Comparison of ENCODE assay signal across 9 mouse cellular contexts in genomic region chr11:63925161-63925582, GRCm38 (mm10). TPM values are rescaled to one million over a fixed set of nuclear protein-coding genes. Genes with fewer than 3 reads are reported as not detected.
DNase-seq lines count a peak whose midpoint lies in the region; ATAC-seq and TF ChIP-seq lines count a peak whose summit lies in the region.
"Had no signal": no experiment of that assay in that cellular context is flagged by ENCODE, and none has a peak within 500 bp of the region (broad histone marks: within the 10 kb centered on the region; RNA-seq: fewer than 3 reads in every experiment).

No protein-coding gene starts in this region.

- H3K27me3 ChIP-seq in intestine, postnatal 0 days (replicated peaks; ENCODE audit: control insufficient read depth, insufficient read depth, low read length) = peaks cover 56% of the 10 kb centered on the region
- peaks cover 56% of the 10 kb centered on the region for H3K27me3 ChIP-seq in limb, embryonic 13.5 days
- peaks cover 40% of the 10 kb centered on the region; the same call in 1 of the 2 replicates for H3K27me3 ChIP-seq in midbrain, embryonic 14.5 days (ENCODE audit: control insufficient read depth, insufficient read depth, low read length)

- peak; percentile 79 to 83 for DNase-seq in adrenal gland, adult 18-20 months (ENCODE audit: low spot score in 2 of 2)
- peak; percentile 88 for DNase-seq in embryo, embryonic 11 days
- DNase-seq in heart, adult 11 months = peak; percentile 98
- peak; percentile 84 for DNase-seq in midbrain, embryonic 14.5 days
- DNase-seq in spleen, adult 12 weeks (ENCODE audit: low spot score) = peak; percentile 59

- TF ChIP-seq CTCF in intestine, postnatal 0 days (IDR thresholded peaks at IDR 0.05; ENCODE audit: low read depth) = peak; percentile 96

- no peaks in the 10 kb centered on the region for H3K9me3 ChIP-seq in intestine, postnatal 0 days (ENCODE audit: control insufficient read depth)
- no peaks in the 10 kb centered on the region for H3K9me3 ChIP-seq in limb, embryonic 13.5 days
- no peaks in the 10 kb centered on the region for H3K9me3 ChIP-seq in midbrain, embryonic 14.5 days (ENCODE audit: control insufficient read depth, low read length)

- no peaks in the 10 kb centered on the region for H3K36me3 ChIP-seq in intestine, postnatal 0 days (ENCODE audit: control insufficient read depth, insufficient read depth)
- no peaks in the 10 kb centered on the region for H3K36me3 ChIP-seq in limb, embryonic 13.5 days
- H3K36me3 ChIP-seq in midbrain, embryonic 14.5 days (ENCODE audit: control insufficient read depth, insufficient read depth, low read length) = no peaks in the 10 kb centered on the region

- peak overlapping the region; percentile 68 for H3K4me2 ChIP-seq in intestine, postnatal 0 days (replicated peaks; ENCODE audit: low read depth)
- peak overlapping the region; percentile 87 for H3K4me2 ChIP-seq in limb, embryonic 13.5 days (replicated peaks)
- peak overlapping the region; percentile 51 for H3K4me2 ChIP-seq in midbrain, embryonic 14.5 days (ENCODE audit: low read length)

- H3K4me3 ChIP-seq in intestine, postnatal 0 days (ENCODE audit: low read depth, low read length) = peak overlapping the region; percentile 43
- peak overlapping the region; percentile 44 for H3K4me3 ChIP-seq in limb, embryonic 13.5 days
- H3K4me3 ChIP-seq in midbrain, embryonic 14.5 days (replicated peaks; ENCODE audit: low read depth, low read length) = peak overlapping the region; percentile 14; the same call in 1 of the 2 replicates

- WGBS in intestine, postnatal 0 days = under 1% methylated on average over 31 of the region's 31 CpGs
- WGBS in limb, embryonic 13.5 days = under 1% methylated on average over 31 of the region's 31 CpGs
- WGBS in midbrain, embryonic 14.5 days = under 1% methylated on average over 31 of the region's 31 CpGs

- H3K27ac ChIP-seq in intestine, postnatal 0 days (ENCODE audit: low read depth, low read length) = no peak overlapping the region
- H3K27ac ChIP-seq in limb, embryonic 13.5 days = no peak overlapping the region
- H3K27ac ChIP-seq in midbrain, embryonic 14.5 days (replicated peaks; ENCODE audit: low read depth, low read length) = no peak overlapping the region
- H3K27ac ChIP-seq: macrophage had no signal

- peaks cover 5% of the 10 kb centered on the region; the same call in 1 of the 2 replicates for H3K4me1 ChIP-seq in intestine, postnatal 0 days (replicated peaks; ENCODE audit: control insufficient read depth, insufficient read depth, low read length)
- peaks cover 40% of the 10 kb centered on the region for H3K4me1 ChIP-seq in limb, embryonic 13.5 days
- H3K4me1 ChIP-seq in midbrain, embryonic 14.5 days (ENCODE audit: control insufficient read depth, insufficient read depth, low read length) = peaks cover 8% of the 10 kb centered on the region; the same call in 1 of the 2 replicates

- ATAC-seq in intestine, postnatal 0 days = peak; percentile 31; the same call in 1 of the 2 replicates
- no peak for ATAC-seq in limb, embryonic 13.5 days (ENCODE audit: low FRiP score, low read depth)
- ATAC-seq in midbrain, embryonic 14.5 days (ENCODE audit: low FRiP score, low TSS enrichment) = no peak
- ATAC-seq in erythroid progenitor cell, adult 5-6 weeks (replicated peaks; ENCODE audit: low FRiP score, poor library complexity, severe bottlenecking) = no peak

- H3K9ac ChIP-seq in intestine, postnatal 0 days (ENCODE audit: low read depth, low read length) = no peak overlapping the region
- H3K9ac ChIP-seq in limb, embryonic 13.5 days = peak overlapping the region; percentile 43; the same call in 1 of the 2 replicates
- H3K9ac ChIP-seq in midbrain, embryonic 14.5 days (replicated peaks; ENCODE audit: low read length) = no peak overlapping the region

RNA-seq across cellular contexts. Expression of gene Hs3st3b1, which starts 3.1 kb away (rescaled TPM):
- 1 to 10 TPM; 1.8 to 2.7 TPM for total RNA-seq in adrenal gland, adult 18-20 months (2021)
- polyA plus RNA-seq in intestine, postnatal 0 days (2015; fragmentation: Nextera tagmentation; extraction: Ambion mirVana) = 2.5 and 2.6 TPM in 2 replicates
- 25.6 and 26.1 TPM in 2 replicates for polyA plus RNA-seq in limb, embryonic 13.5 days (2015; fragmentation: Nextera tagmentation; extraction: Ambion mirVana)
- 12.6 and 18.0 TPM in 2 replicates for polyA plus RNA-seq in midbrain, embryonic 14.5 days (2014; fragmentation: Nextera tagmentation; extraction: Ambion mirVana)
- total RNA-seq in erythroid progenitor cell, adult 5-6 weeks (2015; ENCODE audit: low replicate concordance) = not detected in 2 replicates
- 0.77 TPM in 1 of 2 replicates, not detected in the other for total RNA-seq in erythroid progenitor cell, adult 5-6 weeks (2017; ENCODE audit: low replicate concordance)
